Mouse (Mus musculus): ENCODE data around the gene Bhmt. TPM values are rescaled to one million over a fixed set of nuclear protein-coding genes. Genes with fewer than 3 reads are reported as not detected.

Gene Bhmt
- polyA plus RNA-seq (2015; fragmentation: Illumina TruSeq; extraction: RNeasy Lipid Tissue Mini Kit (QIAGEN cat#74804); ENCODE audit: insufficient read depth, low replicate concordance), result not detected

DNA sequence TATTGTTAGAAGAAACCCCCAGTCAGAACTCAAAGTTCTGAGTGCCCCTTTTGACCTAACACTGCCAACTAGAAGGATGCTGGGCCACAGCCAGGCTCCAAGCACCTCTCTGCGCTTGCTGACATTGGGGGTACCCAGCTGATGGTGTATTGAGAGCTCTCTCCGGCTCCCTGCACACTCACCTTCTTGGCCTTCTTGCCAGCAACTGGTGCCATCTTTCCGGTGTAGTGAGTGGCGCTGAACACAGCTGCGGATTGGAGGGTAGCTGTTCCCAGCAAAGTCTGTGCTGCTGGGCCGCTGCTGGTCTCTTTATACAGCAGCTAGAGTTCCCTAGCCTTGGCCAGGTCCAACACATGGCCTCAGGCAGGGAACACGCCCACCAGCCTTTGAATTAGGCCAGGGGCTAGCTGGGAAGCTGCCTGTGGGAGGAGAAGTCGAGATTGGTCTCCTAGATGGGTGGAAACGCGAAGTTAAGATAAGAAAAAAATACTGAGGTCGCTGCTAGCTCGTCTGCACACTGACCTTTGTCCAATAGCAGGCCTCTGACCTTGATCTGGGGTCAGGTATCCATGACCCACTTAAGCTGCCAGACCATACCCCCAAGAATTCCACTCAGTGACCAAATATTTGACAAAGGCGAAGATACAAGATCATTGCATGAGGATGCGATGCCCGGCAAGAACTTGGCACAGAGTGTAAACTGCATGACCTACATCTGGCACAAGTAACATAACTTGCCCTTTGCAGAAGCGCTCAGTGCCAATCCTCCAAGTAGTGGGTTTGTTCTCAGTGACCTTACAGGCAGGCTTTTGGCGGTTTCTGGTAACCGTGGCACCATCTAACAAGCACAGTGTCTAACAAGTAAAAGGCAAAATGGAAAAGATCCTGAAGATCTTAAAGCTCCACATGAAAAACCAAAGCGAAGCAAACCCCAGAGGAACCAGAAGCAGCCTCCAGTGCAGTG, at the start of gene Bhmt:
TSS of gene Bhmt (minus strand) at position 680 of the 964 bp plus-strand sequence.

DNA sequence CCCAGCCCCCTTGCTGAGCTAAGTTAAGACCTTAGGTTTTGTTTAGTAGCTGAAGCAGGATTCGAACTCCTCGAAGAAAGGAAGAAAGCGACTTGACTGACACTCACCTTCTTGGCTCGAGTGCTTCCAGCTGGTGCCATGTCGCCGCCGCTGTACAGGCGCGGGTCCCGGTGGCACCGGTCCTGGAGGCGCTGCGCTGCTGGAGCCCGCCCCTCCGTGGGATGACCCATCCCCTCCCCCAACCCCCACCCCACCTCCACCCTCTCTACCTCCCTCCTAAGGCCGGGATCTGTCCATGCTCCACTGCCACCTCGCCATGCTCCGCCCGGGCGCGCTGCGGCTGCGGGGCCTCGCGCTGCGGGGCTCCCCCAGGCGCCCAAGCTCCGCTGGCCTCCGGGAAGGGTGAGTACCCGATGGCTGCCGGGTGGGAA, 36.4 kb upstream of the Bhmt start, which contains the start of the genes Bhmt2 and Dmgdh:
TSS of gene Bhmt2 (minus strand) at position 172 of the 431 bp plus-strand sequence.
TSS of gene Dmgdh (plus strand) at position 303 of the 431 bp plus-strand sequence.

Other genes starting within 250 kb of the Bhmt start
- 11.2 TPM for gene Jmy, start 138.2 kb downstream of the Bhmt start, polyA plus RNA-seq (2015; fragmentation: Illumina TruSeq; extraction: RNeasy Lipid Tissue Mini Kit (QIAGEN cat#74804); ENCODE audit: insufficient read depth, low replicate concordance)
- gene Bhmt2, start 36.3 kb upstream of the Bhmt start, polyA plus RNA-seq (2015; fragmentation: Illumina TruSeq; extraction: RNeasy Lipid Tissue Mini Kit (QIAGEN cat#74804); ENCODE audit: insufficient read depth, low replicate concordance), result not detected
- gene Dmgdh, start 36.5 kb upstream of the Bhmt start, polyA plus RNA-seq (2015; fragmentation: Illumina TruSeq; extraction: RNeasy Lipid Tissue Mini Kit (QIAGEN cat#74804); ENCODE audit: insufficient read depth, low replicate concordance), result not detected
- gene Arsb, start 133.7 kb upstream of the Bhmt start, polyA plus RNA-seq (2015; fragmentation: Illumina TruSeq; extraction: RNeasy Lipid Tissue Mini Kit (QIAGEN cat#74804); ENCODE audit: insufficient read depth, low replicate concordance), result 31.5 TPM